Mouse (Mus musculus): ENCODE data around the gene Vrk3.

Vrk3 gene

GRCm38 (mm10) chr7:44818164-44818563 lies 70.0 kb downstream of the Vrk3 start:
- no peak for DNase-seq (ENCODE audit: low read depth, low spot score)

- no peak for DNase-seq (ENCODE audit: low read depth, low spot score)
These were observed 70.6 kb downstream of the Vrk3 start for GRCm38 (mm10) chr7:44818751-44819235.

GRCm38 (mm10) chr7:44819391-44819790 lies 71.2 kb downstream of the Vrk3 start:
- no peak for DNase-seq (ENCODE audit: low read depth, low spot score)

GRCm38 (mm10) chr7:44819863-44820262 lies 71.7 kb downstream of the Vrk3 start:
- DNase-seq (ENCODE audit: low read depth, low spot score) = no peak

GRCm38 (mm10) chr7:44820525-44820924 lies 72.3 kb downstream of the Vrk3 start:
- no peak for DNase-seq (ENCODE audit: low read depth, low spot score)

- DNase-seq (ENCODE audit: low read depth, low spot score) = no peak
These were observed 73.6 kb downstream of the Vrk3 start for GRCm38 (mm10) chr7:44821666-44822448.

GRCm38 (mm10) chr7:44823409-44823808 lies 75.2 kb downstream of the Vrk3 start:
- DNase-seq (ENCODE audit: low read depth, low spot score) = peak; percentile 42

GRCm38 (mm10) chr7:44824872-44825271 lies 76.7 kb downstream of the Vrk3 start:
- peak; percentile 79 for DNase-seq (ENCODE audit: low read depth, low spot score)

- no peak for DNase-seq (ENCODE audit: low read depth, low spot score)
These were observed 78.6 kb downstream of the Vrk3 start for GRCm38 (mm10) chr7:44826771-44827170.

Data from CD4-positive helper T cell, adult 2 months (primary cell).